Mouse (Mus musculus): ENCODE measurements around the gene Coq6. TPM values are rescaled to one million over a fixed set of nuclear protein-coding genes. Genes with fewer than 3 reads are reported as not detected.
A peak's percentile ranks its signal among the peaks of the same experiment; 100 is the strongest.

Coq6 gene
- polyA plus RNA-seq, 1 experiment from 2014 or later = 47.2 TPM

- H3K4me1 ChIP-seq (ENCODE audit: control insufficient read depth, insufficient read depth, low read length) = no peaks in the 10 kb centered on the region
- H3K27me3 ChIP-seq (ENCODE audit: control insufficient read depth, insufficient read depth, low read length) = no peaks in the 10 kb centered on the region
- H3K9ac ChIP-seq (replicated peaks; ENCODE audit: low read length) = no peak overlapping the region
- no peaks in the 10 kb centered on the region for H3K36me3 ChIP-seq (replicated peaks; ENCODE audit: control insufficient read depth, insufficient read depth, low read depth, low read length)
- no peak overlapping the region for H3K27ac ChIP-seq (replicated peaks; ENCODE audit: low read depth, low read length)
- DNase-seq (ENCODE audit: low spot score) (no peak), ATAC-seq (replicated peaks; ENCODE audit: insufficient number of reproducible peaks, low FRiP score, low TSS enrichment, low read depth) (no peak)
- H3K4me2 ChIP-seq (ENCODE audit: low read depth, low read length) = no peak overlapping the region
- WGBS = 88% methylated on average over 4 of the region's 4 CpGs
- no peaks in the 10 kb centered on the region for H3K9me3 ChIP-seq (replicated peaks; ENCODE audit: control insufficient read depth, low read length)
- no peak overlapping the region for H3K4me3 ChIP-seq (ENCODE audit: low read depth, low read length)
Observed at GRCm38 (mm10) chr12:84385408-84385807, 24.0 kb downstream of the Coq6 start.

DNA sequence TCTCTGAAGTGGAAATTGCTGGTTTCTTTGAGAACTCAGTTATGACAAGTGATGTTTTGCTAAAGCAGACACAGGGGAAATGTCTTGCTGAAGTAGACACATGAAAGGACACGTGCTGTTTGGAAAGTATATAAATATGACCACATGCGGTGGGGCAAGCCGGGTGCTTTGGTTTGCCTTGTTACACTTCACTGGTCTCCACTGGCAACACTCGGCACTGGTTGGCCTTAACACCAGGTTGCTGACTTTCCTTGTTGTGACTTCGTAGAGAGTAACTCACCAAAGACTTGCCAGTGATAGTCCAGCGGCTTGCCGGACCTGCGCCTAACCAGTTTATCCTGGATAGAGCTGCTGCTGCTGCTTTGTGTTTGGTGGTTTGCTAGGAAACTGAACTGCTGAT, 26.6 kb downstream of the Coq6 start:
- Histone ChIP-seq H3K27me3 (ENCODE audit: control insufficient read depth, insufficient read depth, low read length) (no peaks in the 10 kb centered on the region), H3K4me1 (ENCODE audit: control insufficient read depth, insufficient read depth, low read length) (no peaks in the 10 kb centered on the region), H3K27ac (replicated peaks; ENCODE audit: low read depth, low read length) (no peak overlapping the region), H3K4me2 (ENCODE audit: low read depth, low read length) (no peak overlapping the region), H3K36me3 (replicated peaks; ENCODE audit: control insufficient read depth, insufficient read depth, low read depth, low read length) (no peaks in the 10 kb centered on the region), H3K4me3 (ENCODE audit: low read depth, low read length) (no peak overlapping the region), H3K9me3 (replicated peaks; ENCODE audit: control insufficient read depth, low read length) (no peaks in the 10 kb centered on the region), H3K9ac (replicated peaks; ENCODE audit: low read length) (no peak overlapping the region)
- ATAC-seq (replicated peaks; ENCODE audit: insufficient number of reproducible peaks, low FRiP score, low TSS enrichment, low read depth) = no peak
- no peak for DNase-seq (ENCODE audit: low spot score)
- WGBS = 91% methylated on average over 8 of the region's 8 CpGs

GRCm38 (mm10) chr12:84388774-84389400, 27.4 kb downstream of the Coq6 start:
- Histone ChIP-seq H3K9ac (replicated peaks; ENCODE audit: low read length) (no peak overlapping the region), H3K27me3 (ENCODE audit: control insufficient read depth, insufficient read depth, low read length) (no peaks in the 10 kb centered on the region), H3K4me1 (ENCODE audit: control insufficient read depth, insufficient read depth, low read length) (no peaks in the 10 kb centered on the region), H3K27ac (replicated peaks; ENCODE audit: low read depth, low read length) (no peak overlapping the region), H3K9me3 (replicated peaks; ENCODE audit: control insufficient read depth, low read length) (no peaks in the 10 kb centered on the region), H3K4me2 (ENCODE audit: low read depth, low read length) (no peak overlapping the region), H3K36me3 (replicated peaks; ENCODE audit: control insufficient read depth, insufficient read depth, low read depth, low read length) (no peaks in the 10 kb centered on the region), H3K4me3 (ENCODE audit: low read depth, low read length) (no peak overlapping the region)
- no peak for DNase-seq (ENCODE audit: low spot score)
- ATAC-seq (replicated peaks; ENCODE audit: insufficient number of reproducible peaks, low FRiP score, low TSS enrichment, low read depth) = no peak
- 73% methylated on average over 14 of the region's 14 CpGs for WGBS

GRCm38 (mm10) chr12:84390336-84390735, 28.9 kb downstream of the Coq6 start:
- Histone ChIP-seq H3K4me3 (ENCODE audit: low read depth, low read length) (no peak overlapping the region), H3K4me2 (ENCODE audit: low read depth, low read length) (no peak overlapping the region), H3K27ac (replicated peaks; ENCODE audit: low read depth, low read length) (no peak overlapping the region), H3K9ac (replicated peaks; ENCODE audit: low read length) (no peak overlapping the region), H3K27me3 (ENCODE audit: control insufficient read depth, insufficient read depth, low read length) (no peaks in the 10 kb centered on the region), H3K4me1 (ENCODE audit: control insufficient read depth, insufficient read depth, low read length) (no peaks in the 10 kb centered on the region), H3K9me3 (replicated peaks; ENCODE audit: control insufficient read depth, low read length) (no peaks in the 10 kb centered on the region), H3K36me3 (replicated peaks; ENCODE audit: control insufficient read depth, insufficient read depth, low read depth, low read length) (no peaks in the 10 kb centered on the region)
- DNase-seq (ENCODE audit: low spot score) (no peak), ATAC-seq (replicated peaks; ENCODE audit: insufficient number of reproducible peaks, low FRiP score, low TSS enrichment, low read depth) (no peak)
- 82% methylated on average over 6 of the region's 6 CpGs for WGBS

GRCm38 (mm10) chr12:84392681-84393080, 31.2 kb downstream of the Coq6 start:
- Histone ChIP-seq H3K9me3 (replicated peaks; ENCODE audit: control insufficient read depth, low read length) (no peaks in the 10 kb centered on the region), H3K36me3 (replicated peaks; ENCODE audit: control insufficient read depth, insufficient read depth, low read depth, low read length) (no peaks in the 10 kb centered on the region), H3K9ac (replicated peaks; ENCODE audit: low read length) (no peak overlapping the region), H3K27ac (replicated peaks; ENCODE audit: low read depth, low read length) (no peak overlapping the region), H3K4me3 (ENCODE audit: low read depth, low read length) (no peak overlapping the region), H3K27me3 (ENCODE audit: control insufficient read depth, insufficient read depth, low read length) (no peaks in the 10 kb centered on the region), H3K4me1 (ENCODE audit: control insufficient read depth, insufficient read depth, low read length) (no peaks in the 10 kb centered on the region), H3K4me2 (ENCODE audit: low read depth, low read length) (no peak overlapping the region)
- ATAC-seq (replicated peaks; ENCODE audit: insufficient number of reproducible peaks, low FRiP score, low TSS enrichment, low read depth) = no peak
- WGBS = 98% methylated on average over 4 of the region's 4 CpGs
- DNase-seq (ENCODE audit: low spot score) = no peak

DNA sequence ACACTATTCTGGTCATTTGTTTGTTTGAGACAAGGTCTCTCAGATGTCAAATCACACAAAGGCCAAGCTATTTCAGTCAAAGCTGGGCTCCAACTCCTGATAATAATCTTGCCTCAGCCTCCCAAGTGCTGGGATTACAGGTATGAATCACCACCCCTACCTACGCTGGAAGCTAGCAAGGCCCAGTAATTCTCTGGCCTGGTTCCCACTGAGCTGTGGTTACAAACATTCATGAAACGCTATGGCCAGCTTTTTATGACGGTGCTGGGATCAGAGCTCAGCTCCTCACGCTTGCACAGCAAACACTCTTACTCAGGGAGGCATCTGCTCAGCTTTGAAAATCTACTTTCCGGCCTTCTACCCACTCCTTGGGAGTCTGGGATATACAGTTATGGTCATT, 32.4 kb downstream of the Coq6 start:
- H3K9ac ChIP-seq (replicated peaks; ENCODE audit: low read length) = no peak overlapping the region
- 93% methylated on average over 5 of the region's 5 CpGs for WGBS
- ATAC-seq (replicated peaks; ENCODE audit: insufficient number of reproducible peaks, low FRiP score, low TSS enrichment, low read depth) = no peak
- no peaks in the 10 kb centered on the region for H3K36me3 ChIP-seq (replicated peaks; ENCODE audit: control insufficient read depth, insufficient read depth, low read depth, low read length)
- no peak overlapping the region for H3K27ac ChIP-seq (replicated peaks; ENCODE audit: low read depth, low read length)
- no peak overlapping the region for H3K4me2 ChIP-seq (ENCODE audit: low read depth, low read length)
- H3K27me3 ChIP-seq (ENCODE audit: control insufficient read depth, insufficient read depth, low read length) = no peaks in the 10 kb centered on the region
- no peak overlapping the region for H3K4me3 ChIP-seq (ENCODE audit: low read depth, low read length)
- no peaks in the 10 kb centered on the region for H3K4me1 ChIP-seq (ENCODE audit: control insufficient read depth, insufficient read depth, low read length)
- DNase-seq (ENCODE audit: low spot score) = no peak
- H3K9me3 ChIP-seq (replicated peaks; ENCODE audit: control insufficient read depth, low read length) = no peaks in the 10 kb centered on the region

DNA sequence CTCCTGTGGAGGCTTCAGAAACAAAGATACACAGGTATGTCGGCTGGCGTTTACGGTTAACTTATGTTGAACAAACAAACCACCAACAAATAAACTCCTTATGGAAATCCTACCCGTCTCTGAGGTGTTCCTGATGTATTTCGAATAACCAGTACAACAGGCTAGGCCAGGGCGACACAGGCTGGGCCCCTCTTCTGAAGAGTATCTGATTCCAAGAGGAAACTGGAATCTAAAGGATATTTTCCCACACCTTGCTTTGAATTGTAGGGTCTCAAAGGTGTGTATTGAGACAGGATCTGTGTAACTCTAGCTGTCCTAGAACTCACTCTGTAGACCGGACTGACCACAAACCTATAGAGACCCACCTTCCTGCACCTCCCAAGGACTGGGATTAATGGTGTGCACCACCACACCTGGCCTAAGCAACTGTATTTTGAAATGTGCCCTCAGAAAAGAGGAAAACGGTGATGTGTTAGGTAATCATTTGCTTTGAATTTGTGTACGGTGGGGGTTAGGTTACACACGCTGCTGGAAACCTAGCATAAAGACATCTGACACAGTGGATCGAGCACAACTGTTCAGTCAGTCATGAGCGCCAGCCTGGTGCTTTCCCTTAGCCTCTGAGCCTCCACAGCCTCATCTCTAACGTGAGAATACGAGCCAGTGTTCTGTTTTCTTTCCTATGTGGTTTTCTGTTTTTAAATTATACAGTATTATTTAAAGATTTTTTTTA, 35.7 kb downstream of the Coq6 start:
- Histone ChIP-seq H3K27ac (replicated peaks; ENCODE audit: low read depth, low read length) (no peak overlapping the region), H3K36me3 (replicated peaks; ENCODE audit: control insufficient read depth, insufficient read depth, low read depth, low read length) (no peaks in the 10 kb centered on the region), H3K27me3 (ENCODE audit: control insufficient read depth, insufficient read depth, low read length) (no peaks in the 10 kb centered on the region), H3K4me1 (ENCODE audit: control insufficient read depth, insufficient read depth, low read length) (no peaks in the 10 kb centered on the region), H3K9ac (replicated peaks; ENCODE audit: low read length) (no peak overlapping the region), H3K9me3 (replicated peaks; ENCODE audit: control insufficient read depth, low read length) (no peaks in the 10 kb centered on the region), H3K4me2 (ENCODE audit: low read depth, low read length) (no peak overlapping the region), H3K4me3 (ENCODE audit: low read depth, low read length) (no peak overlapping the region)
- DNase-seq (ENCODE audit: low spot score) (no peak), ATAC-seq (replicated peaks; ENCODE audit: insufficient number of reproducible peaks, low FRiP score, low TSS enrichment, low read depth) (peak; percentile 56; the same call in 1 of the 2 replicates)
- 84% methylated on average over 14 of the region's 14 CpGs for WGBS

- Histone ChIP-seq H3K36me3 (replicated peaks; ENCODE audit: control insufficient read depth, insufficient read depth, low read depth, low read length) (no peaks in the 10 kb centered on the region), H3K27me3 (ENCODE audit: control insufficient read depth, insufficient read depth, low read length) (no peaks in the 10 kb centered on the region), H3K4me1 (ENCODE audit: control insufficient read depth, insufficient read depth, low read length) (no peaks in the 10 kb centered on the region), H3K9me3 (replicated peaks; ENCODE audit: control insufficient read depth, low read length) (no peaks in the 10 kb centered on the region), H3K9ac (replicated peaks; ENCODE audit: low read length) (no peak overlapping the region), H3K27ac (replicated peaks; ENCODE audit: low read depth, low read length) (no peak overlapping the region), H3K4me3 (ENCODE audit: low read depth, low read length) (no peak overlapping the region), H3K4me2 (ENCODE audit: low read depth, low read length) (no peak overlapping the region)
- ATAC-seq (replicated peaks; ENCODE audit: insufficient number of reproducible peaks, low FRiP score, low TSS enrichment, low read depth) = no peak
- DNase-seq (ENCODE audit: low spot score) = no peak
Observed at GRCm38 (mm10) chr12:84397685-84398084, 36.2 kb downstream of the Coq6 start.

All from embryonic facial prominence, embryonic 11.5 days (tissue).